Mouse (Mus musculus) adrenal gland, postnatal 10 days (tissue): Measurements from ENCODE around the gene Ddx46. TPM values are rescaled to one million over a fixed set of nuclear protein-coding genes. Genes with fewer than 3 reads are reported as not detected.

Experiments
- DNase-seq: peaks from one replicate; pipeline ENCODE4 v3.0.0; 2021; ENCODE audit warnings: mixed read lengths
- total RNA-seq, 2 experiments: library from RNA; stranded (reverse); gene quantifications; 2 replicates each; pipeline ENCODE4 v1.2.3; 2021

The Ddx46 gene
- total RNA-seq, 2 experiments from 2014 or later = 30.6 to 36.4 TPM

GRCm38 (mm10) chr13:55721995-55722394, 87.2 kb downstream of the Ddx46 start:
- no peak for DNase-seq

DNA sequence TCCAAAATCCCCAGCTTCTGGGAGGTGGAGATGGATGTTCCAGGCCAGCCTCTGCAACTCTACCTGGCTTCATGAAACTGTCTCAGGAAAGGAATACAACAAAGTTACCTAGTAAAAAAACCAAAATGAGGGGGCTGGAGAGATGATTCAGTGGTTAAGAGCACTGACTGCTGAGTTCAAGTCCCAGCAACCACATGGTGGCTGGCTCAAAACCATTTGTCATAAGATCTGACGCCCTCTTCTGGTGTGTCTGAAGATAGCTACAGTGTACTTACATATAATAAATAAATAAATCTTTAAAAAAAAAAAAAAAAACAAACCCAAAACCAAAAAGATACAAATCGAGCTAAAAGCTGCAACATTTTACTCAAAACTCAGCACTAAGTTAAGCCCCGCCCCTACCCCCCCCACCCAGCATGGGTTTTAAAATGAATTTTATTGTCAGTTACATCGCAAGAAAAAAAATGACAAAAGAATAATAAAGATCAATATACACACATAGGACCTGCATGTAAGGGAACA, 91.8 kb downstream of the Ddx46 start:
- DNase-seq = no peak

DNA sequence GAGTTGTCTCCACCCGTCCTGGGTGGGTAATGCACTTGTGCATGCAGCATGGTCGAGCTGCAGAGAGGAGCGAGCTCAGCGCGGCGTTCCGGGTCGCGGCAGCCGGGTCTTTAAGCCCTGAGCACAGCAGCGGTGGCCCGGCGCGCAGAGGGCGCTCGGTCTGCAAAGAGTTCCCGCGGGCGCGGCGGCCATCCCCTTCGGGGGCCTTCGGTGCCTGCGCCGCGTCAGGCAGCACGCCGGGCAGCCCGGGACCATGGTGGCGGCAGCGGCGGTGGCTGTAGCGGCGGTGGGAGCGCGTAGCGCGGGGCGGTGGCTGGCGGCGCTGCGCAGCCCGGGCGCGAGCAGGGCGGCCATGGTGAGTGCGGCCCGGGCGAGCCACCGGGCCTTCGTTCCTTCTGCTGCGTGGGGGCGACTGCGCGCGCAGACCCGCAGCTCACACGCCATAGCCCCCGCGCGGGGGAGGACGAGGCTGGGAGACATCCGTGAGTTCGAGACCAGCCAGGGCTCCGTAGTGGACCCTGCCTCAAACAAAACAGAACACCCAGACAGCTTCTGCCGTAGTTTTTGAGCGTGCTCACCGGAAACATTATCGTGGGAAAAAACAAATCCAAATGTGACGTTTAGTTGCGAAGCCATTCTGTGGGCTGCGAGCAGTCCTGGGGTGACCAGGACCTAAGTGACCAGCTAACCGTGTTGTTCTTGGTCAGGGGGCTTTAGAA, 92.5 kb downstream of the Ddx46 start, which contains the start of gene Pcbd2:
Pcbd2 (plus strand) TSS at position 249 of the 719 bp plus-strand sequence.
- peak; percentile 93 for DNase-seq

DNA sequence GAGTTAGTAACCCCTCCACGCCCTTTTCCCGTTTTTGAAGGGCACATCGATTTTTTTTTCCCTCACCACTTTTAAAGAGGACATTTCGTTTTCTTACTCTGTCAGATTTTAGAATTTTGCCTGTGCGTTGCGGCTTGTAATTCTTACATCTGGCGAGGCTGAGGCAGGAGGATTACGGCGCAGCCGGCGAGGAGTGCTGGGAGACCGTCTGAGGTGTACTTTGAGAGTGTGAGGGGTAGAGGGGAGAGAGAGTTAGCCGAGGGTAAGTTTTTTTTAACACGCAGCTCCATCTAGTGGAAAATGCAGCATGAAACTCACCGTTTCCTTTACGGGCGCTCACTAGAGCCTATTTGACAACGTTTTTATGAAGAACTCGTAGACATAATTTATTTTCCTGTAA, 93.0 kb downstream of the Ddx46 start:
- DNase-seq = peak; percentile 76

- no peak for DNase-seq
These were observed 95.9 kb downstream of the Ddx46 start for GRCm38 (mm10) chr13:55730716-55731115.

Other genes starting within 250 kb of the Ddx46 start
- under 1 TPM in 1 of 2 experiments, not detected in 1; 0.42 TPM for gene Slc34a1, start 236.8 kb upstream of the Ddx46 start, total RNA-seq
- not detected for gene Pfn3, start 219.8 kb upstream of the Ddx46 start, total RNA-seq
- 100 to 1,000 TPM in 1 of 2 experiments, 10 to 100 TPM in 1; 39.7 to 101 TPM for gene F12, start 208.2 kb upstream of the Ddx46 start, total RNA-seq
- gene Grk6, start 190.0 kb upstream of the Ddx46 start, total RNA-seq = 10 to 100 TPM; 40.2 to 47.0 TPM
- gene Prr7, start 170.8 kb upstream of the Ddx46 start, total RNA-seq = 1 to 10 TPM; 3.7 to 4.2 TPM
- 10 to 100 TPM; 32.1 to 41.6 TPM for gene Dbn1, start 146.9 kb upstream of the Ddx46 start, total RNA-seq
- gene Pdlim7, start 121.4 kb upstream of the Ddx46 start, total RNA-seq = 10 to 100 TPM; 31.6 to 39.4 TPM
- gene Dok3, start 105.7 kb upstream of the Ddx46 start, total RNA-seq = 1 to 10 TPM; 5.0 to 5.1 TPM
- gene Ddx41, start 98.4 kb upstream of the Ddx46 start, total RNA-seq = 10 to 100 TPM; 38.5 to 39.9 TPM
- gene Fam193b, start 63.9 kb upstream of the Ddx46 start, total RNA-seq = 10 to 100 TPM; 32.4 to 52.0 TPM
- 100 to 1,000 TPM; 144 to 146 TPM for gene Tmed9, start 61.3 kb upstream of the Ddx46 start, total RNA-seq
- 10 to 100 TPM; 11.7 to 14.9 TPM for gene B4galt7, start 35.1 kb upstream of the Ddx46 start, total RNA-seq
- gene Caml, start 12.0 kb upstream of the Ddx46 start, total RNA-seq = 10 to 100 TPM; 27.4 to 28.4 TPM
- 10 to 100 TPM; 52.5 to 53.8 TPM for gene B230219D22Rik, start 58.1 kb downstream of the Ddx46 start, total RNA-seq
- gene Txndc15, start 79.6 kb downstream of the Ddx46 start, total RNA-seq = 10 to 100 TPM; 53.2 to 55.6 TPM
- gene Pcbd2, start 92.3 kb downstream of the Ddx46 start, total RNA-seq = 10 to 100 TPM; 73.5 to 74.7 TPM
- under 1 TPM in 1 of 2 experiments, not detected in 1; 0.21 TPM for gene Catsper3, start 149.5 kb downstream of the Ddx46 start, total RNA-seq
- not detected for gene Pitx1, start 201.2 kb downstream of the Ddx46 start, total RNA-seq